Comparison of ENCODE assay signal across 8 mouse cellular contexts in genomic region chr9:58311191-58311910, GRCm38 (mm10). TPM values are rescaled to one million over a fixed set of nuclear protein-coding genes. Genes with fewer than 3 reads are reported as not detected.
A peak's percentile ranks its signal among the peaks of the same experiment; 100 is the strongest.
DNase-seq lines count a peak whose midpoint lies in the region; ATAC-seq and TF ChIP-seq lines count a peak whose summit lies in the region.

No protein-coding gene starts in this region.

- peak; percentile 30; the same call in 1 of the 2 replicates for TF ChIP-seq CTCF in liver, embryonic 14.5 days (IDR thresholded peaks at IDR 0.05; ENCODE audit: low read depth)

- WGBS in liver, embryonic 14.5 days (ENCODE audit: insufficient replicate concordance) = 48% methylated on average over 33 of the region's 33 CpGs
- WGBS in stomach, embryonic 14.5 days = 67% methylated on average over 33 of the region's 33 CpGs

- H3K9me3 ChIP-seq in liver, embryonic 14.5 days (ENCODE audit: control insufficient read depth, low read length) = no peaks in the 10 kb centered on the region
- H3K9me3 ChIP-seq in stomach, embryonic 14.5 days (ENCODE audit: control insufficient read depth, low read depth, low read length) = no peaks in the 10 kb centered on the region

- no peak for ATAC-seq in liver, embryonic 14.5 days (ENCODE audit: insufficient read depth)
- ATAC-seq in stomach, embryonic 14.5 days (ENCODE audit: insufficient number of reproducible peaks, insufficient read depth, low FRiP score, low read depth) = no peak

- H3K4me3 ChIP-seq in liver, embryonic 14.5 days (ENCODE audit: insufficient read depth in 1 of 2, low read depth in 2 of 2, low read length in 2 of 2) = no peak overlapping the region
- H3K4me3 ChIP-seq in stomach, embryonic 14.5 days (ENCODE audit: low read depth, low read length) = peak overlapping the region; percentile 50

- no peak overlapping the region for H3K9ac ChIP-seq in liver, embryonic 14.5 days (replicated peaks)
- peak overlapping the region; percentile 57; the same call in 1 of the 2 replicates for H3K9ac ChIP-seq in stomach, embryonic 14.5 days (replicated peaks; ENCODE audit: low read depth, low read length)

- no peaks in the 10 kb centered on the region for H3K4me1 ChIP-seq in liver, embryonic 14.5 days (replicated peaks; ENCODE audit: control insufficient read depth in 2 of 2, insufficient read depth in 2 of 2, low read length in 1 of 2)
- peaks cover 65% of the 10 kb centered on the region for H3K4me1 ChIP-seq in stomach, embryonic 14.5 days (ENCODE audit: control insufficient read depth, insufficient read depth, low read length)

- no peak for TF ChIP-seq EP300 in liver, embryonic 14.5 days (IDR thresholded peaks at IDR 0.05; ENCODE audit: low read depth)

- no peak overlapping the region for H3K4me2 ChIP-seq in liver, embryonic 14.5 days (ENCODE audit: low read depth)
- peak overlapping the region; percentile 86 for H3K4me2 ChIP-seq in stomach, embryonic 14.5 days (replicated peaks; ENCODE audit: low read depth, low read length)

- H3K27me3 ChIP-seq in liver, embryonic 14.5 days (ENCODE audit: control insufficient read depth, insufficient read depth, low read length) = peaks cover 25% of the 10 kb centered on the region
- no peaks in the 10 kb centered on the region for H3K27me3 ChIP-seq in stomach, embryonic 14.5 days (ENCODE audit: control insufficient read depth, insufficient read depth, low read length)

- no peak overlapping the region for H3K27ac ChIP-seq in liver, embryonic 14.5 days
- H3K27ac ChIP-seq in stomach, embryonic 14.5 days (ENCODE audit: low read length) = no peak overlapping the region

- peak; percentile 38 for DNase-seq in adrenal gland, adult 2 months
- DNase-seq in adrenal gland, postnatal 25 days = no peak
- DNase-seq in adipocyte (ENCODE audit: low spot score) = peak; percentile 79
- peak; percentile 62 for DNase-seq in heart, postnatal 4 days
- DNase-seq in liver, embryonic 14.5 days (ENCODE audit: low read depth in 3 of 3, low spot score in 3 of 3) = no peak
- no peak for DNase-seq in yolk sac, embryonic 10.5 days (ENCODE audit: low spot score)
- no peak for DNase-seq in spleen, adult 12 weeks (ENCODE audit: low spot score)

- no peaks in the 10 kb centered on the region for H3K36me3 ChIP-seq in liver, embryonic 14.5 days (replicated peaks; ENCODE audit: control insufficient read depth, insufficient read depth, low read depth)
- no peaks in the 10 kb centered on the region for H3K36me3 ChIP-seq in stomach, embryonic 14.5 days (ENCODE audit: control insufficient read depth, insufficient read depth, low read length)

RNA-seq across cellular contexts. Expression of gene Loxl1, which starts 1.6 kb away (rescaled TPM):
- total RNA-seq in adrenal gland, adult 2 months (2021) = 10 to 100 TPM; 24.8 to 44.6 TPM
- 73.5 and 81.5 TPM in 2 replicates for polyA plus RNA-seq in adrenal gland, adult 2 months (2012; rRNA removed)
- 15.1 and 15.8 TPM in 2 replicates for total RNA-seq in adrenal gland, postnatal 25 days (2021)
- 10 to 100 TPM; 77.2 to 87.1 TPM for total RNA-seq in heart, postnatal 4 days (2021)
- polyA plus RNA-seq in liver, embryonic 14.5 days (2012; rRNA removed) = 0.89 and 1.2 TPM in 2 replicates
- 0.80 and 1.1 TPM in 2 replicates for polyA plus RNA-seq in liver, embryonic 14.5 days (2014; fragmentation: Nextera tagmentation; extraction: Ambion mirVana)
- polyA plus RNA-seq in stomach, embryonic 14.5 days (2014; fragmentation: Nextera tagmentation; extraction: Ambion mirVana) = 32.2 and 38.5 TPM in 2 replicates

RNA-seq across cellular contexts. Expression of gene Stoml1, which starts 58.4 kb away (rescaled TPM):
- 10 to 100 TPM; 13.8 to 17.2 TPM for total RNA-seq in adrenal gland, adult 2 months (2021)
- 38.1 and 38.4 TPM in 2 replicates for polyA plus RNA-seq in adrenal gland, adult 2 months (2012; rRNA removed)
- 18.2 and 29.6 TPM in 2 replicates for total RNA-seq in adrenal gland, postnatal 25 days (2021)
- total RNA-seq in heart, postnatal 4 days (2021) = 10 to 100 TPM; 14.2 to 17.1 TPM
- 4.1 and 4.8 TPM in 2 replicates for polyA plus RNA-seq in liver, embryonic 14.5 days (2012; rRNA removed)
- 2.5 and 3.8 TPM in 2 replicates for polyA plus RNA-seq in liver, embryonic 14.5 days (2014; fragmentation: Nextera tagmentation; extraction: Ambion mirVana)
- polyA plus RNA-seq in stomach, embryonic 14.5 days (2014; fragmentation: Nextera tagmentation; extraction: Ambion mirVana) = 27.0 and 30.3 TPM in 2 replicates

RNA-seq across cellular contexts. Expression of gene Tbc1d21, which starts 58.9 kb away (rescaled TPM):
- total RNA-seq in adrenal gland, adult 2 months (2021) = not detected
- polyA plus RNA-seq in adrenal gland, adult 2 months (2012; rRNA removed) = not detected in 2 replicates
- total RNA-seq in adrenal gland, postnatal 25 days (2021) = not detected in 2 replicates
- not detected for total RNA-seq in heart, postnatal 4 days (2021)
- not detected in 2 replicates for polyA plus RNA-seq in liver, embryonic 14.5 days (2012; rRNA removed)
- not detected in 2 replicates for polyA plus RNA-seq in liver, embryonic 14.5 days (2014; fragmentation: Nextera tagmentation; extraction: Ambion mirVana)
- not detected in 2 replicates for polyA plus RNA-seq in stomach, embryonic 14.5 days (2014; fragmentation: Nextera tagmentation; extraction: Ambion mirVana)

Comparison
In these comparisons a context has a peak if more than half of its experiments do, and no peak if none do; other contexts are left out.
1. DNase-seq: peak in adrenal gland, adult 2 months (single experiment), adipocyte (single experiment) and heart, postnatal 4 days (single experiment); none in adrenal gland, postnatal 25 days (single experiment), liver, embryonic 14.5 days (0 of 3), yolk sac, embryonic 10.5 days (single experiment) and spleen, adult 12 weeks (single experiment).